Mouse (Mus musculus) regulatory T cell (primary cell): Measurements from ENCODE around the gene Il34.

ENCODE experiments used
- in situ Hi-C: fragments of 300-600 bp; cut with MboI, MseI; formaldehyde crosslinking; loops from one replicate; pipeline ENCODE4 v1.15.1; 2025; ENCODE audit warnings: high pct_unique_total_duplicates

Gene Il34

DNA sequence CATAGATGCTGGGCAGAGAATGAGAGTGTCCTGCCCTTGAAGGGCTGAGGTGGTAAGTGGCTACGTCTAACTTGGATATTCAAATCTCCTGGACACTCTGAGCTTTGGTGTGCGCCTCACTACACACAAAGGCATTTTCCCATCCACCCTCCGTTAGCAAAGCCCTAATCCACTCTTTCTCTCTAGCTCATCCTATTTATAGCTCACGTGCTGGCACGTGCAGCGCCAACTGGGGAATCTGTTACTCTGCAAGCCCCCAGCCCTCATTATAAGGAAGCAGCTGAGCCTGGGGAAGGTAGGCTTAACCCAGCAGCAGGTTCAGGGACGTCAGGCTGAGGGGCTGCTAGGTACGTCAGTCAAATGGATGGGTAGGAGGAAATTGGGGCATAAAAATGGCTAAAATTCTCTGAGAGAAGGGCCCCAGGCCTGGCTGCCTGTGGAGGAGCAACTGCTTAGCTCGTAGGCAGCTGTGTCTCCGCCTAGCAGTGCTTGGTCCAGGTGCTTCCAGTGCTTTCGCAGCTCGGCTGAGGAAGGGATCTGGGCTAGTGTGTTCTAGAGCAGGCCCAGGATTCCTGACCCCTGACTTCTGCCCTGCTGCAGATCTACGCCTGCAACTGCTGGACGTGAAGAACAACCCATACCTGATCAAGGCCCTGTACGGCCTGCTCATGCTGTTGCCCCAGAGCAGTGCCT is 90.8 kb downstream of the Il34 start:
- in situ Hi-C loops: loop anchor here (10.0 kb wide), 1 partner anchor 980 kb away; the partner anchor contains the start of gene Ctrb1

DNA sequence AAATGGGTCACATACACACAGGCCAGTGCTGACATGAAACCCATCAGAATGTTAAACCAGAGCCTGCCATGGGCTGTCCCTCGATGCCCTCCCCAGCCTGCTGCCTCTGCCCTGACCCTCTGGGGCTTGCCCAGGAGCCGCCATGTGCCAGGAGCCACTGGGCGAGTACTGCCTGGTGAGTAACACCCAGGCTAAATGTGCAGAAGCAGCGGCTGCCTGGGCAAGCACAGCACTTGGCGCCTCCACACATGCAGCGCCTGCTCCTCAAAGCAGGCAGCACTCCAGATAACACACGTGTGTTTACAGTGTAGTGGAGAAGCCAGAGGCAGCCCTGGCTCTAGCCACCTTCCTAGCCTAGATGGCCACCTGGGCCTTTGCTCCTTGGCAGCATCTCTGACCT is 92.7 kb downstream of the Il34 start:
- in situ Hi-C loops: loop anchor here (10.0 kb wide), 1 partner anchor 982 kb away; the partner anchor contains the start of gene Ctrb1

DNA sequence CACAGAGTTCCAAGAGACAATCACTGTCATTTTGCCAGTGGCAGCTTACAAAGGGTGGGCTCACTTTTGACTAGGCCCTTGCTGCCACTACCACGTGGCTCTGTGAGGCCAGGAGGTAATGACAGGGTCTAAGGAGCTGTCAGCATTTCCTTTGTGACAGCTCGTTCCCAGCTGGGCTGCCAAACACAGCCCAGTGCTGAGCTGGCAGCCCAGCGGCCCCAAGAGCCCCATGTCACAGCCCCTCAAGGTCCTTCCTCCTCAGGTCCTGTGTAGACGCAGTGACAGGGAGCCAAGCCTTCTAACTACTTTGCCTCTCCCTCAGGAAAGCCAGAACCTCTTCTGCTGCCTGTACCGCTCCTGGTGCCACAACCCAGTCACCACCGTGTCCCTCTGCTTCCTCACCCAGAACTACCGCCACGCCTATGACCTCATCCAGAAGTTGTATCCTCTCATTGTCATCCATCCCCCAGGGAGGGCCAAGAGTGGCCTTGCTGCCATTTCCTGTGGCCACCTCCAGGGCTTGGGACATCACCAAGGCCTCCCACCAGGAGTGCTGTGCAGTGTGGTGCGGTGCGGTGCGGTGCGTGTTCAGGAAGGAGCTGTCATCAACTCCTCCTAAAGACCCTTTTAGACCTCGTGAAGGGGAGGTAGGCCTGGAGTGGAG is 94.3 kb downstream of the Il34 start:
- in situ Hi-C loops: loop anchor here (10.0 kb wide), 1 partner anchor 983 kb away; the partner anchor contains the start of gene Ctrb1

DNA sequence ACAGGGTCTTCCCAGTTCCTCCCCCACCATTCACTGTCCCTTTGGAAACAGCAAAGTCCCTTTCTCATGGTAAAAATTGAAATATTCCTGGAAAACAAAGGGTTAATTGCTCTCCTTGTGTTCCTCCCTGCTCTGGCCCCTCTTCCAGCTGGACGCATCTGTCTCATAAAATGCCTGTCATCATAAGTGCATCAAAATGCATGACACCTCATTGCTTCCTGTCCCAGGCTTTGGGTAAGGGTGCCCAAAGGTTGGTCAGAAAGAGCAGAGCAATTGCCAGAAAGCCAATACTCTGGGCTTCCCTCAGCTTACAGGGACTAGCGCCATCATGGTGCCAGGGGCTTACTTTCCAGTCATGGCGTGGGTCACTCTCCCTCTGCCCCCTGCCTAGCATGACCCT is 95.1 kb downstream of the Il34 start:
- in situ Hi-C loops: loop anchor here (10.0 kb wide), 1 partner anchor 984 kb away; the partner anchor contains the start of gene Ctrb1

DNA sequence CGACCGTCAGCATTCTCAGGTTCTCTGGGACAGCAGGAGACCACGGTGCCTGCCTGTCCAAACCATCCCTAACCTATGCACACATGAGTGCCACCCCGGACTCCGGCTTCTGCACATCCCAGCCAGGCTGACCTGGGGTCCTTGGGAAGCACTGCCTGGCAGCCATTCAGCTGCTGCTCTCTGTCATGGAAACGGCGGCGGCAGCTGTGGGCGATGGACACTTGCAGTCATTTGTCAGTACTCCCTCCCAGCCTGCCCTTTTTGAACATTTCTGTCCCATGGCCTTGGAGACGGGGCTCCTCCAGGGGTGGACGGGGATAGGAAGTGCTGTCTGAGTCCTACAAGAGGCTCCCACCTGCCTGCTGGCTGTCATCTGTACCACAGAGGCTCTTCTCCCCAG is 97.3 kb downstream of the Il34 start:
- in situ Hi-C loops: no loop called here

DNA sequence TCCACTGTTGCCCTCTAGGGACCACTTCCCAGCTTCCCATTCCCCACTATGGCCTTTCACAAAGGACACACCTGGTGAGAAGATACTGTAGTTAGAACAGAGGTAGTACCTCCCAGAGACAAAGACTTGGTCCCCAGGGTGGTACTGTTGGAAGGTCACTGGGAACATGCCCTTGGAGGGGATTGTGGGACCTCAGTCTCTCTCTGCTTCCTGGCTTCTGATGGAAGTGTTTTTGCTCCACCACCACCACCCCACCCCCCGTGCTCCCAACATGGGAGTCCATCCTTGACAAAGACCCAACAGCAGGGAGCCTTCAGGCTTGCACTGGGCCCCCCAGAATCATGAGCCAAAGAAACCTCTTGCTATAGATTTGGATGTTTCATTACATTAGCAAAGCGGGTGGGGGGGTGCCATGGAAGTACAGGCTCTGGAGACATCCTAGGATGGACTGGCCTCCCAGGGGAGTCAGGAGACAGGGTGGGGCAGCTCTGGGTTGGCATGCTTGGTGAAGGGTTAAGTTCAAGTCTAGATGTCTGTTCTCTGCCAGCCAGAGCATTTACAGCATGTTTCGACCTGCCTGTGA is 99.3 kb downstream of the Il34 start:
- in situ Hi-C loops: no loop called here

DNA sequence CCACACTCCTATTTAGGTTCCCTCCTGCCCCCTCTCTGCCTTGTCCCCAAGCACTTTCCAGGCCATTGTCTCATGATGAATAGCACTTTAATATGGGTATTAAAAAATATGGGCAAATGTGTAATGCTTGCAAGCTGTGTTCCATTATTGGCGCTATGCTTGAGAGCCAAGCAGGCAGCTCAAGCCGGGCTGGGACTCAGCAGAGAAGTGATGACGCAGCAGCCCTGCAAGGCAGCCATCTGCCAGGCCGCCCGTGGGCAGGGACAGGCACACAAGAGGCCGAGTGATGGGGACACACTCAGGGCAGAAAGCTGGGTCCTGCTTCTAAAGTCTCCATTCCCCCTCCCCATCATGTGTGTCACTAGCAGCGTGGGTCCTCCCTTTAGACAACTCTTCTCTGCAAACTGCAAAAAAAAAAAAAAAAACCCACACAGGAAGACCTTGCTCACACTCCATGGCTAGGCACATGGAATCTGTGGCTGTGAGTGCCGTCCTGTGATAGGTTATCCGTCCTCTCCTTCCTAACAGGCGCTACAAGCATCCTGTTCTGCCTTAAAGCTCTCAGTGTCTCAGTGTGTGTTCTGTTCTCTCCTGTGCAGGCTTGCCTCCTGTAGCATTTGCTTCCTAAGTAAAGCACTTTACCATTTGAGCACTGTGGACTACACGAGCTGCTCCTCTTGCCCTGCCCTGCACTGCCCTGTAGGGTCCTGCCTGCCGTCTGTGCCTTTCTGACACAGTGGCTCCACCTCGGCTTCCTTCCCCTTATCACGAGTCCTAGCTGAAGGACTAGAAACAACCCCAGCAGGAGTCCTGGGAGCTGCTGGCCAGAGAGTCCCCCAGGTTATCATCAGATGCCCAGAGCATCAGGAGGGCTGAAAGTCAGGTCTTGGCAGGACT is 100.1 kb downstream of the Il34 start:
- in situ Hi-C loops: no loop called here

DNA sequence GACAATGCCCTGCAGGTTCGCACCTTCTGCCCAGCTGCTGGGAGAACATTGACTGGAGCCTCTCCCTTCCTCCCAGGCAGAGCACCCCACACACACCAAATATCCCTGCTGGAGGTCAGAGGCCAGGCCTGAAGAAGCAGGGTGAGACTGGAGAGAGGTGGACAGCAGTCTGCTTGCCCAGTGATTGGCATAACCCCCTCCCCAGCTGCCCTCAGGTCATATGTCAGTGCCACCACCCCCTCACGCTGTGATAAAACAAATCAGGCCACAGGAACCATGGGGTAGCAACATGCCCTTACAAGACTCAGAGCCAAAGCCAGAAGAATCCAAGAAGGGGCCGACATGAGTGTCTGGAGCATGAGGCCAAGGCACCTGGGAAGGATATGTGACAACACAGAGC is 101.6 kb downstream of the Il34 start:
- in situ Hi-C loops: no loop called here

DNA sequence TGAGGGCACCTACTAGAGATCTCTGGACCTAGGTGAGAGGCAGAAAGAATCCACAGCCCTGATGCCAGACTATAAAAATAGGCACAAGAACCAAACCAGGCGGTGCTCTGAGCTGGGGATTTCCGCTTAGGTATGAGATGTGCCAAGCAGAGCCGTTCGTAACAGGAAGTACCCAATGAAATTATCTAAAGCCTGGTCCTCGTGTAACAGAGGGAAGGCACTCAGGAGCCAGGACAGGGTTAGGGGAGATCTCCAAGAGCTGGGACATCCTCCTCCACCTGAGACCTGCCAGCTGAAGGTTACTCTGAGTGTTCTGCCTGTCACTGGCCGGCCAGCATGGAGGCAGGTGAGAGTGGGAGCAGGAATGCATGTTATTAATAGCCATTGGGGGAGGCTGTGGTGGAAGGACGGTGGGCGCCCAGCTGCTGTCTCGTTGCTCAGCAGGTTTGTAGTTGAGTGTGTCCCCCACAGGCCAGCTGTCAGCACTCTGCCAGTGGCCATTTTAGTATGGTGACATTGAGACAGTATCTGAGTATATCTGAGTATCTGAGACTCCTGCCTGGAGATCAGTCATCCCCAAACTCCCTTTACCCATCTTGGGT is 102.2 kb downstream of the Il34 start:
- in situ Hi-C loops: no loop called here

DNA sequence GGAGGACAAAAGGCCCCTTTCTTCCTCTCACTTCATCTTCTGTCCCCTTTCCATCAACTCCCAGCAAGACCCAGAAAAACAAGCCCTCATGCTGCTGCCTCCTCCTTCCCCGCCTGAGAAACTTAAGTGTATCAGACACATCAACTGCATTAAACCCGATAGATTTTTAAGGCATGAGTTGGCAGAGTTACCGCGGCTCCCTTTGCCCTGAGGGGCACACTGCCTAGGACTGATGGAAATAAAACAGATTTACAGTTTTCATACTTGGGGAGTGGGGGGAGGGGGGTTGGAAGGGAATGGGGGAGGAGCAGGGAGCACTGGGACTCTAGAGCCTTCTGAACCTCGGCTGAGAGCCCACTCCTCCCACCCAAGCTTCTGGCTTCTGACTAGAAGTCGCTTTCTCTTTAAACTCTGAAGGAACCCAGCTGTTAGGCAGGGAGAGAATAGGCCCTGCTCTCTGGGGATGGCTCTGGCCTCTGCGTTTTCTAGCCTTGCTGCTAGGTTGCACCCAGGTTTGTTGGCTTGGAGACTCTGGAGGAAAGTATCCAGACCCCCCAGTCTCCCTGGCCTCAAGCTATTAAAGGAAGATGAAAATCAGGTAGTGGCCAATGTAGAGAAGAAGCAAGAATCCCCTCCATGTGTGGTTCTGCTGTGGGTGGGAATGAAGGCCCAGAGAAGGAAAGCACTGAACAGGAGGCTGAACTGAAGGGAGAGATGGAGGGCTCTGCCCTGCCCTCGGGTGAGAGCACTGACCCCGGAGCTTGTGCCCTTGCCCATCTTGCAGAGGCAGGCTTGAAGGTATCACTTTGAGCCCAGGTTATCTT is 102.9 kb downstream of the Il34 start:
- in situ Hi-C loops: no loop called here

DNA sequence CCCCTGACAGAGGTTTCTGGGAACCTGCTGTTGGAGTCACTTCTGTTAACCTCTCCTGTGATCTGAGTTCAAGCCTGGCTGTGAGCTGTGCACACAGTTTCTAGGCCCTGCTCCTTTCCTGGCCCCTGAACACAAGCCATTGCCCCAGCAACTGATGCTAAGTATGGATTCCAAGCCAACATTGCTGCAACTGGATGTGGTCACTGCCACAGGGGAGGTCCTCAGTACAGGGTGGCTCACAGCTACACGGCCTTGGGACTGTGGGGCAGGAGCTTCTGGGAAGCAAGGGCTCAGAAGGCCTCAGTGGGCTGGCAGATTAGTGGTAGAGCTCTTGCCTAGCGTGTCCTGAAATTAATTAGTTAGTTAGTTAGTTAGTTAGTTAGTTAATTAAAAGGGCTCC is 105.2 kb downstream of the Il34 start:
- in situ Hi-C loops: no loop called here

DNA sequence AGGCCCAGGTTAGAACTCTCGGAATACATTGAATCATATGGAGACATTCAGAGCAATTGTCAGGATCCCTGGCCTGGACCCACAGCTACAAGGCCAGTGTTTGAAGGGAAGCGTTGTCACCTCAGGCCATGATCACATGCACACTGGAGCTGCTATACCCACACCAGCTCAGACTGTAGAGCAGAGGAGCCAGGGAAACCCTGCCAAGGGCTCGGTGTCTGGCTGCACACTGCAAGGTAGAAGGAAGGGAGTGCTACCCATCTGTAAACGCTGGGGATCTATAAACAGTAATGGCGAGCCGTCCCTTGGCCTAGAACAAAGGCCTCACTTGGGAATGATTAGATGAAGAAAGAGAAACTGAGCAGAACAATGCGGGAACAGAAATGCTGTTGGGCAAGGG is 106.2 kb downstream of the Il34 start:
- in situ Hi-C loops: no loop called here

DNA sequence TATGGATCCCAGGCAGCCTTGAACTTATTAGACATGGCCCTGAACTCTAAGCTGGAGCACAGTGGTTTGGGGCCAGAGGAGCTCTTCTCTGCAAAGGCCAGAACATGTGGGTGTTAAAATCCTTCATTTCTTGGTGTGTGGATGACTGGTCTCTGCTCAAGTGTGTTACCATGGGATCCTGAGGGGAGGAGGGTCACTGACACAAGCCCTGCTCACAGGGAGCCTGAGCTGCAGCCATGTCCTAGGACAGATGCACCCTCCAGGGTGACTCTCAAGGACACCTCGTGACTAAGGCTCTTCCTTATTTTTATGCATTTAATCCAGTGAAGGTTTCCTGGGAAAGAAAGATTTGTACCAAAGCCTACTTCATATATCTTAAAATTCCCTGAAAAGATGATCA is 107.6 kb downstream of the Il34 start:
- in situ Hi-C loops: no loop called here

DNA sequence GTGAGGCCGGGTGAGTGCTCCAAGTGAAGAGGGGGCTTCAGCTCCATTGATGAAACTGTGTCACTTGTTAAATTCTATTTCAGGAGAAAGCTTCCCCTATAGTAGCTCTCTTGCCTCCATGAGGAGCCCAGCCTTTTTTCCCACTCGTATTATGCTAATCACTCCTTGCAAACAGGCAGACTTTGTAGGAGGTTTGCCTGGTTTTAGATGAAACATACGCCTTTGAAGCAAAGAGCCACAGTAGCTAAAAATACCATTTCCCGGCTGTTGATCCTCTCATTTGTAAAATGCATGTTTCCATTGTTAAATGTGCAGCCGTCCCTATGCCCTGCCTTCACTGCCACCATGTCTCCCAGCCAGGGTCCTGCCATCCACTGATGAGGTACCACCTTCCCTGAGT is 108.2 kb downstream of the Il34 start:
- in situ Hi-C loops: no loop called here

DNA sequence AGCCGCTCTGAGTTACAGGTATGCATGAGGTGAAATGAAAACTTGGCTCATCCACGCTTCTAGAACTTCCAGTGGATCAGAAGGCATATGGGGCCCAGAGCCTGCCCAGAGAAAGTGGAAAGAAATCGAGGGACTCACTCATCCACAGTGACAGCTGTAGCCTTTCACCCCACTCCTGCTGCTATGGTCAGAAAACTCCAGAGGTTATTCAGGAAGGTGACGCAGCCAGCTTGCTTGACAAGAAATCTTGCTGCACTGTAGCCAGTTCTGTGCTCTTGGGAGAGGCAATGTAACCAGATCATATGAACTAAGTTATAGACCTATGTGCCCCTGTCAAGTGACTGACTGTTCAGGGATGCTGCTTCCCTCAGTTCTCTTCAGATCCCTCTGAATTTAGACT is 109.7 kb downstream of the Il34 start:
- in situ Hi-C loops: no loop called here

DNA sequence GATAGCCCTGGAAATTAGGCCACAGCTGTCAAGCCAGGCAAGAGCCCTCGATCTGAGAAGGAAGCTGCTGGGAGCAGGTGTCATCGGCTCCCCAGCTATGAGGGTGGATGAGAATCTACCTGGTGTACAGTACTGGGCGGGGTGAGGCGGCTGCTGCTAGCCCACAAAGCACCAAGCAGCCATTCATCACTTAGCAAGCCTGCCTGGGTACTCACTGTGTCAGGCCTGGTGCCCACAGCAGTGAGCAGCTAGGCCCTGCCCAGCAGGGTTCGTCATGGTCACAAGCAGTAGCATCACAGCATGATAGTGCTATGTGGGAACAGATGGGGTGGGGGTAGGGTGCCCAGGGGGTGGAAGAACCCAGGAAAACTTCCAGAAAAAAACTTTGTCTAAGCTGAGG is 110.3 kb downstream of the Il34 start:
- in situ Hi-C loops: no loop called here

DNA sequence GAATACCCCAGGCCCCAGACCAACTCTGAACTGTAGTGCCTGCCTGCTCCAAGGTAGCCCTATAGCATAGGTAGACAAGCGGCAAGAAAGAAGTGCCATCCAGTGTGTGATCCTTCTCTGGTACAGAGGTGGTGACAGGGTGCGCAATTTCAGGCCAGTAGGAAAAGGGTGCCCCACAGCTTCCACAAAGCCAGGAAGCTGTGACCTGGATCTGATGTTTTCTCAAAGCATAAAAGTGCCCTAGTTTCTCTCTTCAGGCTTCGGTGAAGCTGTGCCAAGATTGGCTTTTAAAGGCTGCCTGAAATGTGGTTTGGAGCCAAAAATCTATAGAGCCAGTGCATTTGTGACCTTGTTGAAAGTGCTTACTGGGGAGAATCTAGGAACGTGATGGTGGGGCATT is 110.9 kb downstream of the Il34 start:
- in situ Hi-C loops: no loop called here

DNA sequence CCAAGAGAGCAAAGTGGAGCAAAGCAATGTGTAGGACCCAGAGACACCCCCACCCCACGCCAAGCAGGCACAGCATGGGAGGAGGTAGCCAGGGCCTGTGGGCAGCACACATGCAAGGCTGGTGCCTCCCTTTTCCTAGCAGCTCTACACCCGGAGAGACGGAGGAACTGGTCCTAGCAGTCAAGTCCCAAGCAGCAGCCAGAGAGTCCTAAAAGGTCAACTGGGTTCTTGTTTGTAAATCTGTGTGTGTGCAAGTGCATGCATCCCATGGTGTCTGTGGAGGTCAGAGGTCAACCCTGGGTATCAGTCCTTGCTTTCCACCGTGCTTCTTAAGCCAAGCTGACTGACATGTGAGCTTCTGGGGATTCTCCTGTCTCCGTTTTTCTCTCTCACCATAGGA is 111.5 kb downstream of the Il34 start:
- in situ Hi-C loops: no loop called here
